Mouse (Mus musculus) neural tube, embryonic 15.5 days (tissue): ENCODE measurements at regions not wholly inside any gene's neighbourhood (a gene's known extent, or its start where the extent isn't known, plus 50 kb on each side); places are given as distances from the start of the nearest gene placed in this dataset.

Experiments used
- ATAC-seq: fragments of 200-750 bp; cut with Nextera tagmentation; 2 replicates; pipeline ENCODE4 v1.8.0; 2017; ENCODE audit warnings: mild to moderate bottlenecking, moderate TSS enrichment, moderate library complexity; ENCODE audit not compliant: low FRiP score
- H3K27ac ChIP-seq: fragments of 300-500 bp; sonication (generic); replicated peaks from 2 replicates; pipeline ENCODE4 v1.5.1; 2015; ENCODE audit warnings: mild to moderate bottlenecking, inconsistent platforms
- H3K27me3 ChIP-seq: fragments of 300-500 bp; sonication (generic); replicated peaks from 2 replicates; pipeline ENCODE4 v1.6.1; 2015; ENCODE audit warnings: inconsistent platforms
- H3K36me3 ChIP-seq: fragments of 300-500 bp; sonication (generic); 2 replicates; pipeline ENCODE4 v1.6.1; 2015; ENCODE audit warnings: inconsistent platforms
- H3K4me1 ChIP-seq: fragments of 300-500 bp; sonication (generic); 2 replicates; pipeline ENCODE4 v1.6.1; 2015; ENCODE audit warnings: inconsistent platforms
- H3K4me2 ChIP-seq: fragments of 300-500 bp; sonication (generic); 2 replicates; pipeline ENCODE4 v1.6.1; 2015; ENCODE audit warnings: inconsistent platforms, mild to moderate bottlenecking, moderate library complexity
- H3K4me3 ChIP-seq: fragments of 300-500 bp; sonication (generic); replicated peaks from 2 replicates; pipeline ENCODE4 v1.5.1; 2015; ENCODE audit warnings: mild to moderate bottlenecking, inconsistent platforms
- H3K9ac ChIP-seq: fragments of 300-500 bp; sonication (generic); replicated peaks from 2 replicates; pipeline ENCODE4 v1.6.1; 2015; ENCODE audit warnings: mild to moderate bottlenecking, inconsistent platforms
- H3K9me3 ChIP-seq: fragments of 300-500 bp; sonication (generic); replicated peaks from 2 replicates; pipeline ENCODE4 v1.6.1; 2016; ENCODE audit warnings: inconsistent platforms
- WGBS: fragments of 180-500 bp; shearing (Covaris S2); methylation state at CpG from one replicate; pipeline ENCODE4 v1.1.7; 2015; ENCODE audit warnings: mixed read lengths; 5-methylcytosine and 5-hydroxymethylcytosine counted together

DNA sequence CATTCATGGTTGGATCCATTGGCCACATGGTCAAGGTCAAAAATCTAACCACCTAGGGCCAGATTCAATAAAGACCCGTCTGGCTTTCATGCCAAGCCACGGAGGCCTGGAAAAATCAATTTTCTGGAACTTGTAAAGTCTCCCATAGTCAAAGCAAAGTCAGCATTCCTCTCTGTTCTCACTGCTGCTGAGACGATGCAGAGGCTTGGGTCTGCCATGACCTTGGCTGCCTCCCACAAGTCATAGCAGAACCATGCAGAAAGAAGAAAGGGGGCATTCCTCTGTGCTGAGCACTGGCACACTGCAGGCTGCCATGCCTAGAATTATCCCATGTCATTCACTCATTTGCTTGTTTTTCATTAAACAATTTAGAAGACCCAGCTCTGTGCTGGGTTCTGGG, 288.5 kb downstream of the Pax1 start:
- Histone ChIP-seq H3K9ac (no peak overlapping the region), H3K4me2 (no peak overlapping the region), H3K4me3 (no peak overlapping the region), H3K36me3 (no peaks in the 10 kb centered on the region), H3K4me1 (no peaks in the 10 kb centered on the region), H3K9me3 (no peaks in the 10 kb centered on the region), H3K27ac (no peak overlapping the region), H3K27me3 (no peaks in the 10 kb centered on the region)
- no peak for ATAC-seq
- 40% methylated on average over 3 of the region's 3 CpGs for WGBS

GRCm38 (mm10) chr2:147647972-147648371, 286.2 kb downstream of the Pax1 start:
- ATAC-seq = no peak
- Histone ChIP-seq H3K4me1 (no peaks in the 10 kb centered on the region), H3K4me3 (no peak overlapping the region), H3K9ac (no peak overlapping the region), H3K27ac (no peak overlapping the region), H3K9me3 (no peaks in the 10 kb centered on the region), H3K36me3 (no peaks in the 10 kb centered on the region), H3K4me2 (no peak overlapping the region), H3K27me3 (no peaks in the 10 kb centered on the region)
- WGBS = 91% methylated on average over 8 of the region's 8 CpGs

- H3K27me3 ChIP-seq = no peaks in the 10 kb centered on the region
- H3K27ac ChIP-seq = no peak overlapping the region
- no peaks in the 10 kb centered on the region for H3K36me3 ChIP-seq
- WGBS = 79% methylated on average over 4 of the region's 4 CpGs
- no peak overlapping the region for H3K4me2 ChIP-seq
- no peak for ATAC-seq
- no peaks in the 10 kb centered on the region for H3K9me3 ChIP-seq
- no peaks in the 10 kb centered on the region for H3K4me1 ChIP-seq
- H3K9ac ChIP-seq = no peak overlapping the region
- H3K4me3 ChIP-seq = no peak overlapping the region
Observed at GRCm38 (mm10) chr2:147647506-147647905, 285.8 kb downstream of the Pax1 start.

- no peak overlapping the region for H3K9ac ChIP-seq
- H3K4me1 ChIP-seq = no peaks in the 10 kb centered on the region
- 82% methylated on average over 1 of the region's 1 CpGs for WGBS
- H3K36me3 ChIP-seq = no peaks in the 10 kb centered on the region
- H3K9me3 ChIP-seq = no peaks in the 10 kb centered on the region
- no peak overlapping the region for H3K4me2 ChIP-seq
- H3K4me3 ChIP-seq = no peak overlapping the region
- H3K27ac ChIP-seq = no peak overlapping the region
- no peaks in the 10 kb centered on the region for H3K27me3 ChIP-seq
- no peak for ATAC-seq
Observed at GRCm38 (mm10) chr2:147637882-147638281, 276.2 kb downstream of the Pax1 start.

DNA sequence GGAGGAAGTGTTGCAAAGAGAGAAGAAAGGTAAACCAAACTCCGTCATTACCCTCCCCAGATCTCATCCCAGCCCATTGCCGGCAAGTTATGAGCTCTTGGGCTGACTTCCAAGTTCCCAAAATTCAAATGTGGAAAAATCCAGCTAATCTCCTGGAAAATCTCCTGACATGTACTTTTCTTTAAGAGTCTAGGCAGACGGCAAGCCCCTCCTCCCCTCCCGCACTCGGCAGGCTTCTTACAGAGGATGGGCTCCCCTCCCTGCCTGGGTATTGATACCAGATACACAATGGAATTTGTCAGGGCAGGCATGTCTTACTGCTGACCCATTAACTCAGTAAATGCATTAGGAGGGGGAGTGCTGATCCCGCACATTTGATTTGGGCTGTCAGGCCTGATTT, 271.0 kb downstream of the Pax1 start:
- Histone ChIP-seq H3K9ac (no peak overlapping the region), H3K27ac (no peak overlapping the region), H3K4me1 (no peaks in the 10 kb centered on the region), H3K36me3 (no peaks in the 10 kb centered on the region), H3K4me3 (no peak overlapping the region), H3K9me3 (no peaks in the 10 kb centered on the region), H3K4me2 (no peak overlapping the region), H3K27me3 (no peaks in the 10 kb centered on the region)
- WGBS = 52% methylated on average over 6 of the region's 6 CpGs
- no peak for ATAC-seq

DNA sequence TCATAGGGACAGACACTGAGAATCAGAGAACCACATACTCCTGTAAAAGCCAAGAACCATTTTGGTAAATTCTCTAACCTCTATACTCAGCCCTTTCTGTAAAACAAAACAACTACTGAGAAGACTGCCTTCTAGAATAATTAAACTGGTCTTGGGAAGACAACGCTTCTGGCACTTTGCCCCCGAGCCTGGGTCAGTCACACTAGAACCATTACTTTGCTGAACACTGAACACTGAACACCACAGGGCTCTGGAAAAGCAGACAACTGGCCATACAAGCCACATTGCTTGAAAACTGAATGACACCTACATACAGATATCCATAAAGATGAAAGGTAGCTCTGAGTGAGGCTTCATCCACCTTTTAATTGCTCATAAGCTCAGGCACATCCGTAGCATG, 268.0 kb downstream of the Pax1 start:
- Histone ChIP-seq H3K36me3 (no peaks in the 10 kb centered on the region), H3K9me3 (no peaks in the 10 kb centered on the region), H3K27me3 (no peaks in the 10 kb centered on the region), H3K4me2 (no peak overlapping the region), H3K27ac (no peak overlapping the region), H3K9ac (no peak overlapping the region), H3K4me1 (no peaks in the 10 kb centered on the region), H3K4me3 (no peak overlapping the region)
- WGBS = 86% methylated on average over 3 of the region's 3 CpGs
- no peak for ATAC-seq

GRCm38 (mm10) chr2:147627096-147627495, 265.4 kb downstream of the Pax1 start:
- H3K4me3 ChIP-seq = no peak overlapping the region
- no peak overlapping the region for H3K4me2 ChIP-seq
- WGBS = 79% methylated on average over 5 of the region's 5 CpGs
- no peaks in the 10 kb centered on the region for H3K4me1 ChIP-seq
- H3K27ac ChIP-seq = no peak overlapping the region
- H3K27me3 ChIP-seq = no peaks in the 10 kb centered on the region
- no peaks in the 10 kb centered on the region for H3K36me3 ChIP-seq
- no peaks in the 10 kb centered on the region for H3K9me3 ChIP-seq
- no peak for ATAC-seq
- H3K9ac ChIP-seq = no peak overlapping the region

DNA sequence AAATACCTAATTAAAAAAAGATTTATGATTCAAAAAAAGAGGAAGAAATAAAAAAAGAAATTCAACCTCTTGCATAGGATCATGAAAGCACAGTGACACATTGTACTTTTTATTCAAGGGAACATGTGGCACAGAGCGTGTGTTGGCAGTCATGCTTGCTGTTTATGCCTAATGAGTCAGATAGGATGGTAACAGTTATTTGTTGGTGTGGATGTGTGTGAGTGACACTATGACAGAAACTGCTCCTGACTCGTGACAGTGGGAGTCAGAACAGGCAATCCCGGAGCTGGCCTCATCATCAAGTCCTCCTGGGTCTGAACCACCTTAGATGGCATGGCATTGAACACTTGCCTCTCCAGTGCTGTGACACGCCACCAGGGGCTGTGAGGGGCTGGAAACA, 261.4 kb downstream of the Pax1 start:
- Histone ChIP-seq H3K4me1 (no peaks in the 10 kb centered on the region), H3K27ac (no peak overlapping the region), H3K9me3 (no peaks in the 10 kb centered on the region), H3K4me2 (no peak overlapping the region), H3K27me3 (no peaks in the 10 kb centered on the region), H3K9ac (no peak overlapping the region), H3K36me3 (no peaks in the 10 kb centered on the region), H3K4me3 (no peak overlapping the region)
- WGBS = 87% methylated on average over 4 of the region's 4 CpGs
- no peak for ATAC-seq

GRCm38 (mm10) chr2:147617849-147618248, 256.1 kb downstream of the Pax1 start:
- Histone ChIP-seq H3K27ac (no peak overlapping the region), H3K9ac (no peak overlapping the region), H3K27me3 (no peaks in the 10 kb centered on the region), H3K36me3 (no peaks in the 10 kb centered on the region), H3K9me3 (no peaks in the 10 kb centered on the region), H3K4me3 (no peak overlapping the region), H3K4me2 (no peak overlapping the region), H3K4me1 (no peaks in the 10 kb centered on the region)
- no peak for ATAC-seq
- 61% methylated on average over 10 of the region's 10 CpGs for WGBS

DNA sequence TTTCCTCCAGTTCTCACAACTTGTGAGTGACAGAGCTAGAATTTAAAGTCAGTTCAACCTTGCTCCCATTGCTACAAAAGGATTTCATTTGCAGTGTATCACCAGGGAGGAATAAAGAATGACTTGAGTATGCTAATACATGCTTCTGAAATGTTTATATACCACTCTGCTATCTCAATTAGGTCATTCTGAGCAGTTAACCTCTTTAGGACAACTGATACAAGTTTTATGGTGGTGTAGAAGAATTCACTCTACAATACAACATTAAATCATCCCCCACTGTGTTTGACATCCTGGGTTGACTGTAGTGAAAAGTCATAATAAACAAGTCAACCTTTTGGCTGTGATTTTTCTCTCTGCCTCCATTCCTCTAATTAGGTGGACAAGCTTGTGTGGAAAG, 248.6 kb downstream of the Pax1 start:
- Histone ChIP-seq H3K4me2 (no peak overlapping the region), H3K9me3 (no peaks in the 10 kb centered on the region), H3K9ac (no peak overlapping the region), H3K4me1 (no peaks in the 10 kb centered on the region), H3K27ac (no peak overlapping the region), H3K36me3 (no peaks in the 10 kb centered on the region), H3K4me3 (no peak overlapping the region), H3K27me3 (no peaks in the 10 kb centered on the region)
- no peak for ATAC-seq

GRCm38 (mm10) chr2:147601639-147602038, 239.9 kb downstream of the Pax1 start:
- Histone ChIP-seq H3K4me3 (no peak overlapping the region), H3K4me1 (no peaks in the 10 kb centered on the region), H3K27ac (no peak overlapping the region), H3K9ac (no peak overlapping the region), H3K36me3 (no peaks in the 10 kb centered on the region), H3K9me3 (no peaks in the 10 kb centered on the region), H3K4me2 (no peak overlapping the region), H3K27me3 (no peaks in the 10 kb centered on the region)
- 83% methylated on average over 2 of the region's 2 CpGs for WGBS
- ATAC-seq = no peak

- ATAC-seq = no peak
- Histone ChIP-seq H3K9ac (no peak overlapping the region), H3K4me2 (no peak overlapping the region), H3K27me3 (no peaks in the 10 kb centered on the region), H3K4me1 (no peaks in the 10 kb centered on the region), H3K36me3 (no peaks in the 10 kb centered on the region), H3K4me3 (no peak overlapping the region), H3K9me3 (no peaks in the 10 kb centered on the region), H3K27ac (no peak overlapping the region)
- 90% methylated on average over 1 of the region's 1 CpGs for WGBS
Observed at GRCm38 (mm10) chr2:147572413-147572812, 210.7 kb downstream of the Pax1 start.

DNA sequence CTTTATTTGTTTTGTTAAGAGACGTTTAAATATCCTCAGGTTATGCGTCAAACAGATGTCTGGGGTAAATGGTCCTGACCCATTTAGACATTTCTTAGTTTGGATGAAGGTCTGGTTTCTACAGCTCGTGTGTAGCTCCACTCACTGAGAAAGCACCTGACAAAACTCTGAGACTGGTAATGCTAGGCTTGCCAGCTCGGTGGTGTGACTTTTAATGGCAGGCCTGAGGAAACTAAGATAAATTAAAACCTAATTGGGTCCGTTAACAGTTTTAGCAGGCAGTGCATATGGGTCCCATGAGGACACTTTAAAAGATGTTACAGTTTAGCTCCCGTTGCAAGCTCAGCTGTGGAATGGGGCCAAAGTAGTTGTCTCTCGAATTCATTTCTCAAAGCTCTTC, 199.5 kb downstream of the Pax1 start:
- peak; percentile 83 for ATAC-seq
- Histone ChIP-seq H3K4me1 (0 out of 2 replicates have a peak, but pooled peaks cover 4% of the 10 kb centered on the region), H3K27ac (no peak overlapping the region), H3K4me2 (no peak overlapping the region), H3K4me3 (no peak overlapping the region), H3K9ac (no peak overlapping the region), H3K27me3 (no peaks in the 10 kb centered on the region), H3K36me3 (no peaks in the 10 kb centered on the region), H3K9me3 (no peaks in the 10 kb centered on the region)
- 36% methylated on average over 7 of the region's 7 CpGs for WGBS
